Mouse (Mus musculus) MEL (cell line): Measurements from ENCODE around the gene Ephx4. TPM values are rescaled to one million over a fixed set of nuclear protein-coding genes. Genes with fewer than 3 reads are reported as not detected.
A peak's percentile ranks its signal among the peaks of the same experiment; 100 is the strongest.

Experiments used
- DNase-seq: peaks from one replicate; pipeline ENCODE4 v3.0.0; 2011; ENCODE audit warnings: low read depth, low spot score
- H3K27ac ChIP-seq: 2 replicates; pipeline ENCODE4 v1.5.1; 2012; ENCODE audit warnings: low read depth, mild to moderate bottlenecking, control low read depth, low read length, moderate library complexity; ENCODE audit not compliant: control insufficient read depth
- H3K27me3 ChIP-seq, 2 experiments: fragments of 150-350 bp in 1 of 2; sonication (generic) in 1 of 2; 2 replicates each; pipeline ENCODE4 v1.6.1; 2012; ENCODE audit warnings: low read length in 2 of 2, mild to moderate bottlenecking in 2 of 2, improper control_type of control experiment in 1 of 2, moderate library complexity in 1 of 2; ENCODE audit not compliant: insufficient read depth in 2 of 2, control insufficient read depth in 1 of 2
- H3K36me3 ChIP-seq, 2 experiments: 2 replicates each; pipeline ENCODE4 v1.6.1; 2012 to 2014; ENCODE audit warnings: low read length in 2 of 2, improper control_type of control experiment in 1 of 2, inconsistent platforms in 1 of 2, mild to moderate bottlenecking in 1 of 2; ENCODE audit not compliant: insufficient read depth in 2 of 2, control insufficient read depth in 1 of 2
- H3K4me1 ChIP-seq, 2 experiments: fragments of 150-350 bp in 1 of 2; sonication (generic) in 1 of 2; 2 replicates each; pipeline ENCODE4 v1.6.1; 2012; ENCODE audit warnings: low read length in 2 of 2, improper control_type of control experiment in 1 of 2, mild to moderate bottlenecking in 1 of 2; ENCODE audit not compliant: insufficient read depth in 2 of 2, control insufficient read depth in 1 of 2
- H3K4me3 ChIP-seq, 2 experiments: fragments of 150-350 bp in 1 of 2; sonication (generic) in 1 of 2; 2 replicates each; pipeline ENCODE4 v1.5.1; 2012; ENCODE audit warnings: low read depth in 2 of 2, low read length in 2 of 2, mild to moderate bottlenecking in 2 of 2, moderate library complexity in 2 of 2, control low read depth in 1 of 2, improper control_type of control experiment in 1 of 2; ENCODE audit not compliant: control insufficient read depth in 1 of 2, insufficient read depth in 1 of 2
- H3K79me2 ChIP-seq: 2 replicates; pipeline ENCODE4 v1.6.1; 2012; ENCODE audit warnings: mild to moderate bottlenecking, low read length, moderate library complexity; ENCODE audit not compliant: control insufficient read depth, poor library complexity, insufficient read depth
- H3K9ac ChIP-seq: 2 replicates; pipeline ENCODE4 v1.6.1; 2012; ENCODE audit warnings: low read depth, mild to moderate bottlenecking, control low read depth, low read length, moderate library complexity; ENCODE audit not compliant: control insufficient read depth, poor library complexity, severe bottlenecking
- H3K9me3 ChIP-seq: fragments of 150-350 bp; sonication (generic); replicated peaks from 2 replicates; pipeline ENCODE4 v1.6.1; 2012; ENCODE audit warnings: mild to moderate bottlenecking, low read length, improper control_type of control experiment, moderate library complexity; ENCODE audit not compliant: insufficient read depth
- BHLHE40 ChIP-seq: IDR thresholded peaks from 2 replicates; pipeline ENCODE4 v1.6.1; 2012; ENCODE audit warnings: low read depth, mild to moderate bottlenecking, inconsistent platforms, low read length, improper control_type of control experiment, borderline replicate concordance
- CHD1 ChIP-seq: IDR thresholded peaks from 2 replicates; pipeline ENCODE4 v1.6.1; 2012; ENCODE audit warnings: low read depth, mild to moderate bottlenecking, inconsistent platforms, low read length, improper control_type of control experiment
- CTCF ChIP-seq, 3 experiments: IDR thresholded peaks in 2 of 3; conservative IDR thresholded peaks in 1 of 3; 2 replicates each; pipeline ENCODE4 v1.5.1; 2011 to 2012; ENCODE audit warnings: low read length in 3 of 3, low read depth in 2 of 3, mild to moderate bottlenecking in 2 of 3, improper control_type of control experiment in 1 of 3, inconsistent platforms in 1 of 3, mixed read lengths in 1 of 3, moderate library complexity in 1 of 3; ENCODE audit not compliant: control insufficient read depth in 1 of 3, insufficient read depth in 1 of 3, poor library complexity in 1 of 3, severe bottlenecking in 1 of 3
- E2F4 ChIP-seq: IDR thresholded peaks from 2 replicates; pipeline ENCODE4 v1.6.1; 2011; ENCODE audit warnings: low read depth, low read length, improper control_type of control experiment, borderline replicate concordance
- EP300 ChIP-seq, 2 experiments: IDR thresholded peaks; 2 replicates each; pipeline ENCODE4 v1.6.1; 2011; ENCODE audit warnings: improper control_type of control experiment in 2 of 2, low read length in 2 of 2, low read depth in 1 of 2, mild to moderate bottlenecking in 1 of 2
- ETS1 ChIP-seq: IDR thresholded peaks from 2 replicates; pipeline ENCODE4 v1.6.1; 2012; ENCODE audit warnings: low read depth, mild to moderate bottlenecking, inconsistent platforms, low read length, improper control_type of control experiment, moderate library complexity
- GABPA ChIP-seq: IDR thresholded peaks from 2 replicates; pipeline ENCODE4 v1.6.1; 2012; ENCODE audit warnings: low read depth, mild to moderate bottlenecking, inconsistent platforms, low read length, improper control_type of control experiment, moderate library complexity
- HCFC1 ChIP-seq: IDR thresholded peaks from 2 replicates; pipeline ENCODE4 v1.6.1; 2012; ENCODE audit warnings: low read depth, mild to moderate bottlenecking, inconsistent platforms, low read length, improper control_type of control experiment, moderate library complexity
- JUND ChIP-seq: IDR thresholded peaks from 2 replicates; pipeline ENCODE4 v1.6.1; 2011; ENCODE audit warnings: low read depth, mild to moderate bottlenecking, improper control_type of control experiment, low read length
- KAT2A ChIP-seq: conservative IDR thresholded peaks from 2 replicates; pipeline ENCODE4 v1.6.1; 2012; ENCODE audit warnings: low read depth, low read length, improper control_type of control experiment, inconsistent platforms
- MEF2A ChIP-seq: IDR thresholded peaks from 2 replicates; pipeline ENCODE4 v1.6.1; 2014; ENCODE audit warnings: low read depth, mild to moderate bottlenecking, inconsistent platforms, low read length, improper control_type of control experiment; ENCODE audit not compliant: poor library complexity, insufficient replicate concordance, severe bottlenecking; ENCODE audit errors: extremely low read depth
- MYB ChIP-seq: IDR thresholded peaks from 2 replicates; pipeline ENCODE4 v1.6.1; 2011; ENCODE audit warnings: mild to moderate bottlenecking, low read depth, low read length, improper control_type of control experiment
- NRF1 ChIP-seq: IDR thresholded peaks from 2 replicates; pipeline ENCODE4 v1.6.1; 2014; ENCODE audit warnings: low read depth, mild to moderate bottlenecking, inconsistent platforms, low read length, improper control_type of control experiment, moderate library complexity; ENCODE audit not compliant: poor library complexity, insufficient read depth, severe bottlenecking
- POLR2A ChIP-seq, 2 experiments: IDR thresholded peaks; 2 replicates each; pipeline ENCODE4 v1.6.1; 2011 to 2012; ENCODE audit warnings: low read length in 2 of 2, mild to moderate bottlenecking in 2 of 2, control low read depth in 1 of 2, improper control_type of control experiment in 1 of 2, low read depth in 1 of 2, moderate library complexity in 1 of 2; ENCODE audit not compliant: control insufficient read depth in 1 of 2, insufficient read depth in 1 of 2, poor library complexity in 1 of 2
- POLR2AphosphoS5 ChIP-seq: IDR thresholded peaks from 2 replicates; pipeline ENCODE4 v1.6.1; 2012; ENCODE audit warnings: low read depth, borderline replicate concordance, mild to moderate bottlenecking, inconsistent platforms, low read length, moderate library complexity, mixed read lengths
- RAD21 ChIP-seq: IDR thresholded peaks from 2 replicates; pipeline ENCODE4 v1.6.1; 2011; ENCODE audit warnings: mild to moderate bottlenecking, low read depth, low read length, improper control_type of control experiment
- RCOR1 ChIP-seq: IDR thresholded peaks from 2 replicates; pipeline ENCODE4 v1.6.1; 2012; ENCODE audit warnings: low read depth, mild to moderate bottlenecking, inconsistent platforms, low read length, improper control_type of control experiment
- SMC3 ChIP-seq: IDR thresholded peaks from 2 replicates; pipeline ENCODE4 v1.6.1; 2011; ENCODE audit warnings: low read depth, low read length, improper control_type of control experiment
- TAL1 ChIP-seq: IDR thresholded peaks from 2 replicates; pipeline ENCODE4 v1.6.1; 2012; ENCODE audit warnings: mild to moderate bottlenecking, inconsistent platforms, low read length, moderate library complexity, mixed read lengths
- TCF12 ChIP-seq: IDR thresholded peaks from 2 replicates; pipeline ENCODE4 v1.6.1; 2014; ENCODE audit warnings: low read depth, mild to moderate bottlenecking, inconsistent platforms, low read length, improper control_type of control experiment, moderate library complexity
- USF1 ChIP-seq: IDR thresholded peaks from 2 replicates; pipeline ENCODE4 v1.6.1; 2014; ENCODE audit warnings: low read depth, mild to moderate bottlenecking, inconsistent platforms, low read length, improper control_type of control experiment, moderate library complexity
- ZC3H11A ChIP-seq: IDR thresholded peaks from 2 replicates; pipeline ENCODE4 v1.6.1; 2012; ENCODE audit warnings: low read depth, mild to moderate bottlenecking, inconsistent platforms, low read length, improper control_type of control experiment
- ZNF384 ChIP-seq: IDR thresholded peaks from 2 replicates; pipeline ENCODE4 v1.6.1; 2012; ENCODE audit warnings: low read depth, mild to moderate bottlenecking, inconsistent platforms, low read length, improper control_type of control experiment
- polyA plus RNA-seq, 2 experiments: library from polyadenylated mRNA; stranded (reverse) in 1 of 2; unstranded in 1 of 2; fragments of >175 nt in 1 of 2; fragments of >200 nt in 1 of 2; gene quantifications; 2 replicates each; pipeline versions ENCODE4 v1.2.1 to v1.2.4; 2012; ENCODE audit warnings: low replicate concordance in 2 of 2, low read depth in 1 of 2; ENCODE audit not compliant: insufficient read length in 2 of 2, insufficient read depth in 1 of 2, missing spikeins in 1 of 2
- total RNA-seq: library from RNA; depleted of rRNA; stranded (reverse); fragments of 300-350 nt; gene quantifications from 2 replicates; pipeline ENCODE4 v1.2.3, GENCODE M21; 2012

Gene Ephx4
- total and polyA plus RNA-seq, 3 experiments = 0.39 to 1.4 TPM; not detected in 1

DNA sequence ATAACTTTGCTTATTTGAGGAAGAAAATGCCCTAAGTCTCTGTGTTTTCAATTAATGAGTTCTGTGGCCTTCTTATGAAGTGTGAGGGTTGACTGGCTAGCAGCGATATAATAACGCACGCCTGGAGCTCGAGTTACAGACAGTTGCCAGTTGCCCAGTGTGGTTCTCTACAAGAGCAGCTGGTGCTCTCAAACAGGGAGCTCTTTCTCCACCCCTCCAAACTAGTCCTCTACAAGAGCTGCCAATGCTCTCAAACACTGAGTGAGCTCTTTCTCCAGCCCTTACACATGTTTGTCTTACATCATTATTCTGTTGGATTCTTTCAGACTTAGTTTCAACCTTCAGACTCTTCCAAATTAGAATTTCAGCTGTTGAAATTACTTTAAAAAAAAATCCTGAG, 8.8 kb downstream of the Ephx4 start:
- Histone ChIP-seq H3K9ac (no peak overlapping the region), H3K9me3 (no peaks in the 10 kb centered on the region), H3K27me3 (no peaks in the 10 kb centered on the region), H3K4me1 (no peaks in the 10 kb centered on the region), H3K79me2 (no peaks in the 10 kb centered on the region), H3K4me3 (no peak overlapping the region), H3K36me3 (no peaks in the 10 kb centered on the region), H3K27ac (no peak overlapping the region)
- no peak for DNase-seq
- TF ChIP-seq GABPA (no peak), POLR2AphosphoS5 (no peak), CTCF (IDR thresholded peaks at IDR 0.05 in 2 of 3, conservative IDR thresholded peaks at IDR 0.05 in 1 of 3; ENCODE audit: control insufficient read depth in 1 of 3, insufficient read depth in 1 of 3, low read depth in 2 of 3, low read length in 3 of 3, poor library complexity in 1 of 3, severe bottlenecking in 1 of 3) (no peak), TAL1 (no peak), MYB (no peak), NRF1 (no peak), TCF12 (no peak), ETS1 (no peak), RCOR1 (no peak), CHD1 (no peak), MEF2A (no peak), POLR2A (IDR thresholded peaks at IDR 0.05; ENCODE audit: control insufficient read depth in 1 of 2, insufficient read depth in 1 of 2, low read depth in 1 of 2, low read length in 2 of 2, poor library complexity in 1 of 2) (no peak), E2F4 (no peak), JUND (no peak), ZC3H11A (no peak), RAD21 (no peak), ZNF384 (no peak), HCFC1 (no peak), USF1 (no peak), BHLHE40 (no peak)

DNA sequence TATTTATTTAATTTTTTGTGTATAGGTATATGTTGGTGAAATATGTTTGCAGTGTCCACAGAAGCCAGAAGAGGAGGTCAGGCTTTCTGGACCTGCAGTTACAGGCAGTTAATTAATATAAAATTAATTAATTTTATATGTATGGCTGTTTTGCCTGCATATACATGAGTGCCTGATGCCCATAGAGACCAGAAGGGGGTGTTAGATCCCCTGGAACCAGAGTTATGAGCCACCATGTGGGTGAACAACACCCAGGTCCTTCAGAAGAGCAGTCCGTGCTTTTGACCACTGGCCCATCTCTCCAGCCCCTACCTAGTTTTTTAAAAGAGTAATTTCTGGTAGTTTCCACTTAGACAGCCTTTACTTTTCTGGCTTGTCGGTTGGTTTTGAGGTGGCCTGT, 9.7 kb downstream of the Ephx4 start:
- Histone ChIP-seq H3K36me3 (no peaks in the 10 kb centered on the region), H3K4me3 (no peak overlapping the region), H3K4me1 (no peaks in the 10 kb centered on the region), H3K9me3 (no peaks in the 10 kb centered on the region), H3K27ac (no peak overlapping the region), H3K9ac (no peak overlapping the region), H3K79me2 (no peaks in the 10 kb centered on the region), H3K27me3 (no peaks in the 10 kb centered on the region)
- DNase-seq = peak; percentile 33
- TF ChIP-seq SMC3 = peak; percentile 48
- TF ChIP-seq ZC3H11A = peak; percentile 47; the same call in 1 of the 2 replicates
- no peak for TF ChIP-seq EP300 (IDR thresholded peaks at IDR 0.05; ENCODE audit: low read depth in 1 of 2, low read length in 2 of 2)
- no peak for TF ChIP-seq KAT2A
- TF ChIP-seq CTCF (IDR thresholded peaks at IDR 0.05 in 2 of 3, conservative IDR thresholded peaks at IDR 0.05 in 1 of 3; ENCODE audit: control insufficient read depth in 1 of 3, insufficient read depth in 1 of 3, low read depth in 2 of 3, low read length in 3 of 3, poor library complexity in 1 of 3, severe bottlenecking in 1 of 3) = peak in 2 of 3 experiments; percentile 33 to 49; a peak in 5 of 6 replicates
- TF ChIP-seq RAD21 = peak; percentile 63
